Mouse (Mus musculus): Measurements from ENCODE around the gene Lrrc8b. TPM values are rescaled to one million over a fixed set of nuclear protein-coding genes. Genes with fewer than 3 reads are reported as not detected.

Lrrc8b gene
- polyA plus RNA-seq, 1 experiment: 14.0 TPM

DNA sequence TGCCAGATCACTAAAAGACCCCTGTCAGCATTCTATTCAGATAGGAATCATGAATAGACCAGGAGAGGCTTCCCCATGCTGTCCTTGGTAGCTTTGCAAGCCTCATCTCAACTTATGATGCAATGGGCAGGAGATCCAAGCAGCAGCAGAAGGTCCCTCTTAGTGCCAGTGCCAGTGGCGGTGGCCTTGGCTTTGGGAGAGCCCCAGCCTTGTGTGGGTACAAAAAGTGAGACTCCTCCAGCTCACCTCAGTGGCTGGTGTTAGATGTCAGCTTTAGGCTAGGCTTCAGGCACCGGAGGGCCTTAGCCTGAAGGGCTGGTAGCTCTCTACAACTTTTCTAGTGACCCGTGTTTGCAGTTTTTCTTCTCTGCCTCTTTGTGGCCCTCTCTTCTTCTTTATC, 85.6 kb downstream of the Lrrc8b start:
- H3K27me3 ChIP-seq (ENCODE audit: control insufficient read depth, insufficient read depth, low read length, poor library complexity, severe bottlenecking): no peaks in the 10 kb centered on the region
- H3K36me3 ChIP-seq (ENCODE audit: control insufficient read depth, insufficient read depth, low read length, poor library complexity, severe bottlenecking): no peaks in the 10 kb centered on the region
- H3K4me1 ChIP-seq (ENCODE audit: control insufficient read depth, insufficient read depth, low read length): no peaks in the 10 kb centered on the region

DNA sequence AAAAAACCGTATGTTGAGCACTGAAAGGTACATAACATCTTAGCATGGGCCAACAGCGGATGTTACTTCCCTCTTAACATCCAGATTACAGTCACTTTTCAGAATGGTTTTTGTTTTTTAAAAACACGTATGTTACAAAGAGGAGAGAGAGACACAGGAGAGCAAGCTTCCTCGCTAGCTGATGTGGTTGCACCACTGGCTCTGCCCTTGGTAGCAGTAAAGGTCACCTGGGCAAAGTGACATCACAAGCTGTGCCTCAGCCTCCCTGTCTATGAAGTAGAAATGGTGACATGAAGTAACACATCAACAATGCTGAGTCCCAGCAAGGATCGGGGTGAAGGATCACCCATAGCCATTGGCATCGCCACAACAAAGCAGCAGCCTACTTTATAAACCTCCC, 93.2 kb downstream of the Lrrc8b start:
- TF ChIP-seq EP300 (IDR thresholded peaks at IDR 0.05; ENCODE audit: insufficient read depth, low read depth, low read length): no peak
- no peak for TF ChIP-seq CTCF (IDR thresholded peaks at IDR 0.05; ENCODE audit: low read depth, low read length)
- TF ChIP-seq POLR2A (IDR thresholded peaks at IDR 0.05; ENCODE audit: insufficient read depth, low read length): no peak
- Histone ChIP-seq H3K27ac (ENCODE audit: insufficient read depth, low read length) (no peak overlapping the region), H3K27me3 (ENCODE audit: control insufficient read depth, insufficient read depth, low read length, poor library complexity, severe bottlenecking) (no peaks in the 10 kb centered on the region), H3K4me3 (ENCODE audit: low read depth, low read length) (no peak overlapping the region), H3K36me3 (ENCODE audit: control insufficient read depth, insufficient read depth, low read length, poor library complexity, severe bottlenecking) (no peaks in the 10 kb centered on the region), H3K9ac (ENCODE audit: low read depth, poor library complexity, severe bottlenecking) (no peak overlapping the region), H3K9me3 (replicated peaks; ENCODE audit: control insufficient read depth, insufficient read depth, low read length, poor library complexity, severe bottlenecking) (no peaks in the 10 kb centered on the region), H3K4me1 (ENCODE audit: control insufficient read depth, insufficient read depth, low read length) (no peaks in the 10 kb centered on the region)

More for the DNA sequence above, 85.6 kb downstream of the Lrrc8b start:
- H3K4me3 ChIP-seq (ENCODE audit: low read depth, low read length): no peak overlapping the region
- no peaks in the 10 kb centered on the region for H3K9me3 ChIP-seq (replicated peaks; ENCODE audit: control insufficient read depth, insufficient read depth, low read length, poor library complexity, severe bottlenecking)
- H3K9ac ChIP-seq (ENCODE audit: low read depth, poor library complexity, severe bottlenecking): no peak overlapping the region
- no peak overlapping the region for H3K27ac ChIP-seq (ENCODE audit: insufficient read depth, low read length)
- TF ChIP-seq POLR2A (IDR thresholded peaks at IDR 0.05; ENCODE audit: insufficient read depth, low read length) (no peak), CTCF (IDR thresholded peaks at IDR 0.05; ENCODE audit: low read depth, low read length) (no peak), EP300 (IDR thresholded peaks at IDR 0.05; ENCODE audit: insufficient read depth, low read depth, low read length) (no peak)

DNA sequence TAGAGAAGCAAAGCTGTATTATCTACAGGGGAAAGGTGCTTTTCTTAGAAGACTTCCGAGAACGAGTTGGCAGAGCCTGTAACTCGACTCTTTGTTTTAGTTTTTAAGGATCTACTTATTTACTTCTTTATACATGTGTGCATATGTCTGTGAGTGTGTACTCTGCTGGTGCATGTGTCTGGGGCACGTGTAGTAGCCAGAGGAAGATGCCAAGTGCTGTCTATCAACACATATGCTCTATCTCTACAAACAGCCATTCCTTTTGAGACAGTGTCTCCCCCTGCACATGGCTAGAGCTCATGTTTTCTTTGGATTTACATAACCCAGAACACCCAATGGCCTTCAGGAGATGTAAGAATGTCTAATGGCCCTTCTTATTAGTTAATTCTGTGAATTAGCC, 96.7 kb downstream of the Lrrc8b start:
- H3K27ac ChIP-seq (ENCODE audit: insufficient read depth, low read length): no peak overlapping the region
- no peaks in the 10 kb centered on the region for H3K9me3 ChIP-seq (replicated peaks; ENCODE audit: control insufficient read depth, insufficient read depth, low read length, poor library complexity, severe bottlenecking)
- H3K4me1 ChIP-seq (ENCODE audit: control insufficient read depth, insufficient read depth, low read length): no peaks in the 10 kb centered on the region
- TF ChIP-seq CTCF (IDR thresholded peaks at IDR 0.05; ENCODE audit: low read depth, low read length) (no peak), POLR2A (IDR thresholded peaks at IDR 0.05; ENCODE audit: insufficient read depth, low read length) (no peak), EP300 (IDR thresholded peaks at IDR 0.05; ENCODE audit: insufficient read depth, low read depth, low read length) (no peak)
- H3K9ac ChIP-seq (ENCODE audit: low read depth, poor library complexity, severe bottlenecking): no peak overlapping the region
- H3K36me3 ChIP-seq (ENCODE audit: control insufficient read depth, insufficient read depth, low read length, poor library complexity, severe bottlenecking): no peaks in the 10 kb centered on the region
- H3K27me3 ChIP-seq (ENCODE audit: control insufficient read depth, insufficient read depth, low read length, poor library complexity, severe bottlenecking): no peaks in the 10 kb centered on the region
- no peak overlapping the region for H3K4me3 ChIP-seq (ENCODE audit: low read depth, low read length)

DNA sequence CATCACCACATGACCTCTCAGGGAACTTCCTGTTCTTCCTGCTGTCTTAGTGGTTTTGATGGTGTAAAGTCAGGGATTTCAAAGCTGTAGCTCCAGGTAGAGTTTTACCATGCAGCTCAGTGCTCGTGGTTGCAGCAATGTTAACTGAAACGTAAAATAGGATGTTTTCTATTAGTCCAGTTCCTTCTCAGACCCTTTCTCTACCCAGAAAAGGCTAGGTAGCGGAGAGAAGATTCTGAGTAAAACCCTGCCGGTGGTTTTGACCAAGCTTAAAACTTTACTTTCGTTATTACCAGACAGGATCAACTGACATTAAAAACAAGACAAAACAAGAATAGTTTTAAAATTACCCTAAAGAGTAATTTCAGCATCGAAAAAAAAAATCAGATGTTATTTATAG, 100.0 kb downstream of the Lrrc8b start:
- Histone ChIP-seq H3K27ac (ENCODE audit: insufficient read depth, low read length) (no peak overlapping the region), H3K9ac (ENCODE audit: low read depth, poor library complexity, severe bottlenecking) (no peak overlapping the region), H3K4me3 (ENCODE audit: low read depth, low read length) (no peak overlapping the region), H3K27me3 (ENCODE audit: control insufficient read depth, insufficient read depth, low read length, poor library complexity, severe bottlenecking) (no peaks in the 10 kb centered on the region), H3K4me1 (ENCODE audit: control insufficient read depth, insufficient read depth, low read length) (no peaks in the 10 kb centered on the region), H3K36me3 (ENCODE audit: control insufficient read depth, insufficient read depth, low read length, poor library complexity, severe bottlenecking) (no peaks in the 10 kb centered on the region), H3K9me3 (replicated peaks; ENCODE audit: control insufficient read depth, insufficient read depth, low read length, poor library complexity, severe bottlenecking) (no peaks in the 10 kb centered on the region)
- no peak for TF ChIP-seq EP300 (IDR thresholded peaks at IDR 0.05; ENCODE audit: insufficient read depth, low read depth, low read length)
- TF ChIP-seq POLR2A (IDR thresholded peaks at IDR 0.05; ENCODE audit: insufficient read depth, low read length): no peak
- no peak for TF ChIP-seq CTCF (IDR thresholded peaks at IDR 0.05; ENCODE audit: low read depth, low read length)

DNA sequence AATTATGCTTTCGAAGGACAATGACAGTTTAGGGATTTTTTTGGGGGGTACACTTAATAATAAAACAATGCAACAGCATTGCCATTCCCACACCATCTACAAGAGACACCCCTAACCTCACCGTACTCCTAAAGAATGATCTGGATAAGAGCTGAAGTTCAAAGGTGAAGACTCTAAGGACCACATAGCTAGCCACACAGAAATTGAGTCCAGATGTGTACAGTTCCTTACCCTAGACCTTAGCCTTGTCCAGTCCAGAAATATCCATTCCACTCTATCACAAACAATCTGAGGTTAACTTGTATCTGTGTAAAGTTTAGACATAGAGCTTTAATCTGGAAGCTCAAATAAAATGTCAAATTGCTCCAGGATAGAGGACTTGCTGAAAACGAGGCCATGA, 100.7 kb downstream of the Lrrc8b start:
- TF ChIP-seq POLR2A (IDR thresholded peaks at IDR 0.05; ENCODE audit: insufficient read depth, low read length) (no peak), CTCF (IDR thresholded peaks at IDR 0.05; ENCODE audit: low read depth, low read length) (no peak), EP300 (IDR thresholded peaks at IDR 0.05; ENCODE audit: insufficient read depth, low read depth, low read length) (no peak)
- no peaks in the 10 kb centered on the region for H3K4me1 ChIP-seq (ENCODE audit: control insufficient read depth, insufficient read depth, low read length)
- no peak overlapping the region for H3K27ac ChIP-seq (ENCODE audit: insufficient read depth, low read length)
- H3K4me3 ChIP-seq (ENCODE audit: low read depth, low read length): no peak overlapping the region
- no peaks in the 10 kb centered on the region for H3K9me3 ChIP-seq (replicated peaks; ENCODE audit: control insufficient read depth, insufficient read depth, low read length, poor library complexity, severe bottlenecking)
- no peaks in the 10 kb centered on the region for H3K27me3 ChIP-seq (ENCODE audit: control insufficient read depth, insufficient read depth, low read length, poor library complexity, severe bottlenecking)
- no peak overlapping the region for H3K9ac ChIP-seq (ENCODE audit: low read depth, poor library complexity, severe bottlenecking)
- no peaks in the 10 kb centered on the region for H3K36me3 ChIP-seq (ENCODE audit: control insufficient read depth, insufficient read depth, low read length, poor library complexity, severe bottlenecking)

DNA sequence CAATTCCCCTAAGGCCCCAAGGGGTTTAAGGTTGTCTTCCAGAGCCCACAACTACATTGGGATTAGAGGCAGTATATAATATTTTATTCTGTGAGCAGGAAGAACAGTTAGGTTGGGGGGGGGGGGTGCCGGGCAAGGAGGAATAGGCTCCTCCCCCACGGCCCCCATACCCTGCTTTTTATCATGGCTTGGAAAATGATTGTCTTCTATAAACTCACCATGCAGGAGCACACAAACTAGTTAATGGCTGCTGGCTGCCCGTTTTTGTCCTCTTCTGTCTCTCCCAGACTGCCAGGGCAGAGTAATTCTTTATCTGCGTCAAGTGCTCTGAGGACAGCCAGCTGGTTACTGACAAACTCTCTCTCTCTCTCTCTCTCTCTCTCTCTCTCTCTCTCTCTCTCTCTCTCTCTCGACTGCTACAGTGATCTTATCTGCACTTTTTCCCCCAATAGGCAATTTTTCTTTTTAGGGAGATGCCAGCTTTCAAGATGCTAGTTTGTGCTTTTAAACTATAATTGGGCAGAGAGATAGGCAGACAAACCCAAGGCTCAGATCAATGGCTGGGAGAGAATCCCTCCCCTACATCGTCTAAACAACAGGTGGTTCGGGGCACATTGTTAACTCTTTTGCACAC, 102.5 kb downstream of the Lrrc8b start:
- no peaks in the 10 kb centered on the region for H3K27me3 ChIP-seq (ENCODE audit: control insufficient read depth, insufficient read depth, low read length, poor library complexity, severe bottlenecking)
- H3K9ac ChIP-seq (ENCODE audit: low read depth, poor library complexity, severe bottlenecking): no peak overlapping the region
- H3K4me3 ChIP-seq (ENCODE audit: low read depth, low read length): peak overlapping the region; percentile 72; the same call in 1 of the 2 replicates
- no peaks in the 10 kb centered on the region for H3K9me3 ChIP-seq (replicated peaks; ENCODE audit: control insufficient read depth, insufficient read depth, low read length, poor library complexity, severe bottlenecking)
- no peaks in the 10 kb centered on the region for H3K36me3 ChIP-seq (ENCODE audit: control insufficient read depth, insufficient read depth, low read length, poor library complexity, severe bottlenecking)
- H3K4me1 ChIP-seq (ENCODE audit: control insufficient read depth, insufficient read depth, low read length): no peaks in the 10 kb centered on the region
- TF ChIP-seq EP300 (IDR thresholded peaks at IDR 0.05; ENCODE audit: insufficient read depth, low read depth, low read length): no peak
- H3K27ac ChIP-seq (ENCODE audit: insufficient read depth, low read length): no peak overlapping the region
